In the genomic region with DNA sequence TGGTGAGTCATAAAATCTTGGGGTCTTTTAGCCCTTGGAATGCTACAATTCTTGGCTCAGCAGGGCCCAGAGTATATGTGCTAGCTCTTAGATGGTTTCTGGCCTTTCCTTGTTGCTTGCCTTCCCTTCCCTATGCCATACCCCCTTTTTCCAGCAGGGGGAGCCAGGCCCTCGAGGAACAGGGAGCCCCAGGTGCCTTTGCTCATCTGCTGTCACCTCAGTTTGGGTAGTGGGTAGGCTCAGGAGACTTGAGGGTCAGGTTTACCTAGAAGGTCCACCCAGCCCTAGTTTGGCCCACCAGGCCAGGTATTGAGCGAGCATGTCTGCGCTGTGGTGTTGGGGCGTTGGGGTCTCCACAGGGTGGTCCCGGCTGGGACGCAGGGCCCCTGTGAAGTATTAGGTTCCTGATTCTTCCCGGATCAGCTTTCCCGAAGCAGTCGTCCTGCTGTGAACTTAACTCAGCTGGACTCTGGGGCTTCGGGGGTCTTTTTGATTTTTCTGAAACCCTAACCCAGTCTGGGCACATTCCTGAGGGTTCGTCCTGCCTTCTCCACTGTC, we compare ENCODE assay signal across 9 mouse cellular contexts. TPM values are rescaled to one million over a fixed set of nuclear protein-coding genes. Genes with fewer than 3 reads are reported as not detected.
DNase-seq lines count a peak whose midpoint lies in the region; ATAC-seq and TF ChIP-seq lines count a peak whose summit lies in the region.
"Had no signal": no experiment of that assay in that cellular context is flagged by ENCODE, and none has a peak within 500 bp of the region (broad histone marks: within the 10 kb centered on the region; RNA-seq: fewer than 3 reads in every experiment).

No protein-coding gene starts in this region.

- no peak overlapping the region for H3K4me2 ChIP-seq in forebrain, embryonic 12.5 days

- no peaks in the 10 kb centered on the region for H3K9me3 ChIP-seq in ES-Bruce4 (replicated peaks; ENCODE audit: control insufficient read depth, insufficient read depth, low read length, poor library complexity, severe bottlenecking)
- no peaks in the 10 kb centered on the region for H3K9me3 ChIP-seq in forebrain, embryonic 12.5 days

- H3K27ac ChIP-seq in ES-Bruce4 (ENCODE audit: insufficient read depth, low read length), result no peak overlapping the region
- H3K27ac ChIP-seq in forebrain, embryonic 12.5 days, result peak overlapping the region; percentile 16; the same call in 1 of the 2 replicates
- H3K27ac ChIP-seq: macrophage had no signal

- intact Hi-C loops in heart, postnatal 10 days (cut with DNase I), result loop anchor here (1.0 kb wide), 1 partner anchor 423 kb away; no protein-coding TSS in a partner anchor

- WGBS in forebrain, embryonic 12.5 days, result 13% methylated on average over 11 of the region's 11 CpGs
- WGBS in lung, adult 2 months, result 17% methylated on average over 11 of the region's 11 CpGs

- H3K4me3 ChIP-seq in ES-Bruce4 (ENCODE audit: low read depth, low read length), result no peak overlapping the region
- no peak overlapping the region for H3K4me3 ChIP-seq in forebrain, embryonic 12.5 days (replicated peaks)
- H3K4me3 ChIP-seq in lung, adult 2 months (replicated peaks; ENCODE audit: extremely low read depth, low read depth, low read length), result no peak overlapping the region

- no peaks in the 10 kb centered on the region for H3K27me3 ChIP-seq in ES-Bruce4 (ENCODE audit: control insufficient read depth, insufficient read depth, low read length, poor library complexity, severe bottlenecking)
- no peaks in the 10 kb centered on the region for H3K27me3 ChIP-seq in forebrain, embryonic 12.5 days

- H3K4me1 ChIP-seq in ES-Bruce4 (ENCODE audit: control insufficient read depth, insufficient read depth, low read length), result no peaks in the 10 kb centered on the region
- H3K4me1 ChIP-seq in forebrain, embryonic 12.5 days, result peaks cover 28% of the 10 kb centered on the region
- no peaks in the 10 kb centered on the region for H3K4me1 ChIP-seq in lung, adult 2 months (ENCODE audit: control insufficient read depth, insufficient read depth, low read length)

- TF ChIP-seq CTCF in ES-Bruce4 (IDR thresholded peaks at IDR 0.05; ENCODE audit: low read depth, low read length), result peak; percentile 96
- TF ChIP-seq CTCF in lung, adult 2 months (IDR thresholded peaks at IDR 0.05; ENCODE audit: insufficient read depth, low read length), result peak; percentile 82

- TF ChIP-seq POLR2A in ES-Bruce4 (IDR thresholded peaks at IDR 0.05; ENCODE audit: insufficient read depth, low read length), result no peak
- no peak for TF ChIP-seq POLR2A in lung, adult 2 months (IDR thresholded peaks at IDR 0.05; ENCODE audit: borderline replicate concordance, extremely low read depth, low read depth, low read length)

- no peak overlapping the region for H3K9ac ChIP-seq in ES-Bruce4 (ENCODE audit: low read depth, poor library complexity, severe bottlenecking)
- H3K9ac ChIP-seq in forebrain, embryonic 12.5 days, result peak overlapping the region; percentile 5; the same call in 1 of the 2 replicates

- no peaks in the 10 kb centered on the region for H3K36me3 ChIP-seq in ES-Bruce4 (ENCODE audit: control insufficient read depth, insufficient read depth, low read length, poor library complexity, severe bottlenecking)
- peaks cover 5% of the 10 kb centered on the region; the same call in 1 of the 2 replicates for H3K36me3 ChIP-seq in forebrain, embryonic 12.5 days (replicated peaks)

- ATAC-seq in forebrain, embryonic 12.5 days (ENCODE audit: low FRiP score), result peak; percentile 22; the same call in 1 of the 2 replicates

- no peak for TF ChIP-seq EP300 in ES-Bruce4 (IDR thresholded peaks at IDR 0.05; ENCODE audit: insufficient read depth, low read depth, low read length)

- DNase-seq in c-Kit-negative CD71-positive TER-119-positive erythroid progenitor cells, embryonic 14.5 days (ENCODE audit: low read depth, low spot score), result peak; percentile 31
- DNase-seq in heart, postnatal 10 days, result peak; percentile 75 to 89
- peak; percentile 91 for DNase-seq in layer of hippocampus, adult 11-12 months (ENCODE audit: low spot score)
- peak; percentile 74 for DNase-seq in lung, adult 2 months
- peak; percentile 57 for DNase-seq in retina, adult 2 months (ENCODE audit: low read depth, low spot score)
- DNase-seq in thymus, postnatal 25 days, result peak; percentile 81

RNA-seq across cellular contexts. Expression of a gene that starts 26.6 kb away (rescaled TPM):
- polyA plus RNA-seq in ES-Bruce4 (2011; ENCODE audit: insufficient read depth, insufficient read length, low read depth, missing spikeins), result not detected in 2 replicates
- 0.08 TPM in 1 of 2 replicates, not detected in the other for polyA plus RNA-seq in forebrain, embryonic 12.5 days (2016; fragmentation: Nextera tagmentation; extraction: Ambion mirVana)
- total RNA-seq in heart, postnatal 10 days (2021), result not detected
- polyA plus RNA-seq in lung, adult 2 months (2012; rRNA removed), result 0.05 and 0.07 TPM in 2 replicates
- polyA plus RNA-seq: macrophage had no signal

RNA-seq across cellular contexts. Expression of a gene that starts 38.8 kb away (rescaled TPM):
- polyA plus RNA-seq in ES-Bruce4 (2011; ENCODE audit: insufficient read depth, insufficient read length, low read depth, missing spikeins), result not detected in 2 replicates
- polyA plus RNA-seq in forebrain, embryonic 12.5 days (2016; fragmentation: Nextera tagmentation; extraction: Ambion mirVana), result not detected in 2 replicates
- not detected for total RNA-seq in heart, postnatal 10 days (2021)
- polyA plus RNA-seq in lung, adult 2 months (2012; rRNA removed), result not detected in 2 replicates
- polyA plus RNA-seq: macrophage had no signal

RNA-seq across cellular contexts. Expression of a gene that starts 46.5 kb away (rescaled TPM):
- 205 and 211 TPM in 2 replicates for polyA plus RNA-seq in ES-Bruce4 (2011; ENCODE audit: insufficient read depth, insufficient read length, low read depth, missing spikeins)
- polyA plus RNA-seq in forebrain, embryonic 12.5 days (2016; fragmentation: Nextera tagmentation; extraction: Ambion mirVana), result 105 and 111 TPM in 2 replicates
- total RNA-seq in heart, postnatal 10 days (2021), result 10 to 100 TPM; 42.9 to 52.6 TPM
- 21.3 and 24.5 TPM in 2 replicates for polyA plus RNA-seq in lung, adult 2 months (2012; rRNA removed)

Comparison
In these comparisons a context has a peak if more than half of its experiments do, and no peak if none do; other contexts are left out.
1. DNase-seq: peak in every context shown above with its lines; median percentile 91 in layer of hippocampus, adult 11-12 months; 82 in heart, postnatal 10 days; 81 in thymus, postnatal 25 days; 74 in lung, adult 2 months; 57 in retina, adult 2 months; 31 in c-Kit-negative CD71-positive TER-119-positive erythroid progenitor cells, embryonic 14.5 days.